Mouse (Mus musculus): ENCODE data around the gene Tfip11. TPM values are rescaled to one million over a fixed set of nuclear protein-coding genes. Genes with fewer than 3 reads are reported as not detected.
A peak's percentile ranks its signal among the peaks of the same experiment; 100 is the strongest.

The Tfip11 gene
- polyA plus RNA-seq, 1 experiment from 2014 or later: 33.7 TPM

- H3K36me3 ChIP-seq (ENCODE audit: control insufficient read depth, insufficient read depth, low read length): no peaks in the 10 kb centered on the region
- H3K9ac ChIP-seq (ENCODE audit: low read length): no peak overlapping the region
- H3K27ac ChIP-seq (ENCODE audit: low read depth, low read length): no peak overlapping the region
- no peak for DNase-seq (ENCODE audit: low spot score)
- H3K4me1 ChIP-seq (replicated peaks; ENCODE audit: control insufficient read depth, insufficient read depth, low read length): no peaks in the 10 kb centered on the region
- 79% methylated on average over 4 of the region's 4 CpGs for WGBS
- ATAC-seq (replicated peaks; ENCODE audit: low FRiP score): no peak
- no peaks in the 10 kb centered on the region for H3K9me3 ChIP-seq (ENCODE audit: control insufficient read depth, low read length)
- no peak overlapping the region for H3K4me2 ChIP-seq (ENCODE audit: low read depth, low read length, severe bottlenecking)
- H3K4me3 ChIP-seq (ENCODE audit: low read depth, low read length): no peak overlapping the region
- no peaks in the 10 kb centered on the region for H3K27me3 ChIP-seq (ENCODE audit: control insufficient read depth, insufficient read depth, low read length)
Observed at GRCm38 (mm10) chr5:112321376-112321775, 4.8 kb upstream of the Tfip11 start.

GRCm38 (mm10) chr5:112323246-112323645, 2.9 kb upstream of the Tfip11 start:
- Histone ChIP-seq H3K4me3 (ENCODE audit: low read depth, low read length) (no peak overlapping the region), H3K9ac (ENCODE audit: low read length) (no peak overlapping the region), H3K9me3 (ENCODE audit: control insufficient read depth, low read length) (no peaks in the 10 kb centered on the region), H3K4me2 (ENCODE audit: low read depth, low read length, severe bottlenecking) (no peak overlapping the region), H3K27me3 (ENCODE audit: control insufficient read depth, insufficient read depth, low read length) (no peaks in the 10 kb centered on the region), H3K27ac (ENCODE audit: low read depth, low read length) (no peak overlapping the region), H3K4me1 (replicated peaks; ENCODE audit: control insufficient read depth, insufficient read depth, low read length) (peaks cover 7% of the 10 kb centered on the region; the same call in 1 of the 2 replicates), H3K36me3 (ENCODE audit: control insufficient read depth, insufficient read depth, low read length) (no peaks in the 10 kb centered on the region)
- DNase-seq (ENCODE audit: low spot score): no peak
- WGBS: 91% methylated on average over 6 of the region's 6 CpGs
- ATAC-seq (replicated peaks; ENCODE audit: low FRiP score): no peak

DNA sequence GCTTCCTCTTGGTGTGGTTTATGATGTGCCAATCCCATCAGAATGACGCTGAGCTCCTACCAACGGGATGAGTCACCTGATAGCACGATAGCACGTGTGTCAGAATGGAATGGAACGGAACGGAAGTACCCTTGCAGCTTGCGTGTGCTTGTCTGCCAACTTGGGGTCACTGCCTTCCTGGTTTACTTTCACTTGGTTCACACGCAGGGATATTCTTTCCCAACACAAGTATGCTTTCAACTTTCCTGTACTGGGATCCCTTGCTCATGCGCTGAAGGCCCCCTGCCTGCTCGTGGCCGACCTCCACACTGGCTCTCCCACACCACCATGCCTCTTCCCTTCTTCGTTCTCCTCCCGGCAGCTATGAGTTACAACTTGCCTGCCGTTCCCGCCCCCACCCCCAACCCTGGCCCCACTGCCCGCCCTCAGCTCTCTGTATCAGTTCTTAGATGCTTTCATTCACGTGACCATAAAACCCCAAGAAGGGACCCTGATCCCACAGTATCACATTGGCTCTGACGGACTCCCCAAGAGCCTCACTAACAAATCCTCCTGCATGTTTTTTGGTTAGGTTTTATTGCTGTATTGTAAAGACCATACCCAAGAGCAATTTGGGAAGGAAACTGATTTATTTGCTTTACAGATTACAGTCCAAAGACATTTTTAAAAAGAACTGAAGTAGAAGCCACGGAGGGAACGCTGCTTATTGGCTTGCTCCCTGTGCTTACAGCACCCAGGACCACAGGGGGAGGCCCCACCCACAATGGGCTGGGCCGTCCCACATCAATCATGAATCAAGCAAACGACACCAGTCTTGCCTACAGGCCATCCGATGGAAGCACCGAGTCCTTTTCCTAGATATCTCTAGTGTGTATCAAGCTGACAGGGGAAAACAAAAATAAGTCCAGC, 1.3 kb upstream of the Tfip11 start:
- Histone ChIP-seq H3K9ac (ENCODE audit: low read length) (no peak overlapping the region), H3K4me1 (replicated peaks; ENCODE audit: control insufficient read depth, insufficient read depth, low read length) (peaks cover 7% of the 10 kb centered on the region; the same call in 1 of the 2 replicates), H3K4me3 (ENCODE audit: low read depth, low read length) (no peak overlapping the region), H3K27me3 (ENCODE audit: control insufficient read depth, insufficient read depth, low read length) (no peaks in the 10 kb centered on the region), H3K9me3 (ENCODE audit: control insufficient read depth, low read length) (no peaks in the 10 kb centered on the region), H3K4me2 (ENCODE audit: low read depth, low read length, severe bottlenecking) (0 out of 2 replicates have a peak overlapping the region, but pooled peaks have one; percentile 19), H3K27ac (ENCODE audit: low read depth, low read length) (no peak overlapping the region), H3K36me3 (ENCODE audit: control insufficient read depth, insufficient read depth, low read length) (no peaks in the 10 kb centered on the region)
- DNase-seq (ENCODE audit: low spot score) (no peak), ATAC-seq (replicated peaks; ENCODE audit: low FRiP score) (no peak; the same call in 1 of the 2 replicates)
- WGBS: 42% methylated on average over 24 of the region's 24 CpGs

DNA sequence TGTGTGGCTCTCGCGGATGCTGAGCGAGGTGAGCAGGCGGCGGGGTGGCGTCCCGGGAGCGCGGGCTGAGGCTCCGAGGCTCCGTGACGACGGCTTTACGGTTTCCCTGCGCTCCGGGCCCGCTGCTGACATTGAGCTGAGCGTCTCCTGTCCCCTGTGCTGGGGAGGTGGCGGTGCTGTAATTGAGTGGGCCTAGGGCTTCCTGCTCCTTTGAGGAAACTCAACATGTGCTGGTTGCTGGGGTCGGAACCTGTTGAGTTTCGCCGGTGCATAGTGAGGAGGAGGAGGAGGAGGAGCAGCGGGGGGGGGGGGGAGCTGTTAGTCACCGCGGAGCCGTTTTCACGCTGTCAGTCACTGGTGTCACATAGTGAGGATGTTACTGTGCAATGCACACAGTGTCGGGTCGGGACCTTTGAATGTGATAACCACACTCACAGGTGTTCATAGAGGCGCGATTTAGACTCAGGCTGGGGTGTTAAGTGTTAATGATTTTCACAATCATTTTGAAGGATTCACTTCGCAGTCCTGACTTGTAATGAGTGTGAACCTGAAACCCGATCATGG, 370 bp downstream of the Tfip11 start:
- Histone ChIP-seq H3K36me3 (ENCODE audit: control insufficient read depth, insufficient read depth, low read length) (peaks cover 5% of the 10 kb centered on the region; the same call in 1 of the 2 replicates), H3K4me2 (ENCODE audit: low read depth, low read length, severe bottlenecking) (peak overlapping the region; percentile 71), H3K9ac (ENCODE audit: low read length) (peak overlapping the region; percentile 77), H3K27ac (ENCODE audit: low read depth, low read length) (no peak overlapping the region), H3K4me3 (ENCODE audit: low read depth, low read length) (peak overlapping the region; percentile 98), H3K27me3 (ENCODE audit: control insufficient read depth, insufficient read depth, low read length) (no peaks in the 10 kb centered on the region), H3K4me1 (replicated peaks; ENCODE audit: control insufficient read depth, insufficient read depth, low read length) (peaks cover 7% of the 10 kb centered on the region; the same call in 1 of the 2 replicates), H3K9me3 (ENCODE audit: control insufficient read depth, low read length) (no peaks in the 10 kb centered on the region)
- 2% methylated on average over 32 of the region's 33 CpGs for WGBS
- ATAC-seq (replicated peaks; ENCODE audit: low FRiP score): peak; percentile 39; the same call in 1 of the 2 replicates
- DNase-seq (ENCODE audit: low spot score): no peak

DNA sequence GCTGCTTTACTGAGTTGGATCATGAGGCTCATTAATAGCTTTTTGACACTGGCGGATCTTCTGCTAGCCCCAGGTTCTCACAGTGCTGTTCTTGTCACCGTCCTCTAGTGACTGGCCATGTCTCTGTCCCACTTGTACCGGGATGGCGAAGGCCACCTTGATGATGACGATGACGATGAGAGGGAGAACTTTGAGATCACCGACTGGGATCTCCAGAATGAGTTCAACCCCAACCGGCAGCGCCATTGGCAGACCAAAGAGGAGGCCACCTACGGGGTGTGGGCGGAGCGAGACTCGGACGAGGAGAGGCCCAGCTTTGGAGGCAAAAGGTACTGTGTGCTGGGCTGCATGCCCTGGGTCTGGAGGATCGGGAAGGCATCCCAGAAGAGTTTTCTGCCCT, 1.7 kb downstream of the Tfip11 start:
- DNase-seq (ENCODE audit: low spot score): no peak
- Histone ChIP-seq H3K36me3 (ENCODE audit: control insufficient read depth, insufficient read depth, low read length) (peaks cover 17% of the 10 kb centered on the region), H3K9me3 (ENCODE audit: control insufficient read depth, low read length) (no peaks in the 10 kb centered on the region), H3K4me2 (ENCODE audit: low read depth, low read length, severe bottlenecking) (no peak overlapping the region), H3K4me3 (ENCODE audit: low read depth, low read length) (no peak overlapping the region), H3K4me1 (replicated peaks; ENCODE audit: control insufficient read depth, insufficient read depth, low read length) (peaks cover 7% of the 10 kb centered on the region; the same call in 1 of the 2 replicates), H3K9ac (ENCODE audit: low read length) (no peak overlapping the region), H3K27me3 (ENCODE audit: control insufficient read depth, insufficient read depth, low read length) (no peaks in the 10 kb centered on the region), H3K27ac (ENCODE audit: low read depth, low read length) (no peak overlapping the region)
- no peak for ATAC-seq (replicated peaks; ENCODE audit: low FRiP score)
- 93% methylated on average over 15 of the region's 15 CpGs for whole genome bisulfite sequencing

DNA sequence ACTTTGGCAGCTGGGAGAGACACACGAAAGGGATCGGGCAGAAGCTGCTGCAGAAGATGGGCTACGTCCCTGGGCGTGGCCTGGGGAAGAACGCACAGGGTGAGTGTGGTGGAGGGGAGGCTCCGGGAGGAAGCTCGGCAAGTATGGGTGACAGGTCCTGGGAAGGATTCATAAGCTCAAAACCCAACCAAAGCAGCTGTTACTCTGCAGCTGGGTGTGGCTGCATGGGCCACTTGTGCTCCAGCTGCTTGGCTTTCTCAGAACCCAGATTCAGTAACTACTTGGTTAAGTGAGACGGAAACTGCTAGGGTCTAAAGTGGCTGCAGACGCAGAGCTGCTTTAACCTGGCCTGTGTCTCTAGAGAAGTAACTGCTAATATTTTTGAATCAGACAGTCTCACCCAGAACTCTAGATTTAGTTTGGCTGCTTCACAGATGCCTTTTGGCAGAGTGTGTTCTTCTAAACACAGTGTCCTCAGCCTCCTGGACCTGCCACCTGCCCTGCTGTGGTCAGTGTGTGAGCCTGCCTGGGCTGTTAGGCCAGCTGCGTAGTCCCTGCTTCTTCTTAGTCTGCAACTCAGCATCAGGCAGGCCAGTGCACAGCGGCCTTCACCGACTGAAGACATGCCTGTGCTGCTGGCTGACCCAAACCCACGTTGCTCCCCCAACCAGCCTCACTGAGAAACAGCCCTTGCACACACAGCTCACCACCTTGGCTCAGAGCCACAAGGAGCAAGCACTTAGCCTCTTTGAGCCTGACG, 3.8 kb downstream of the Tfip11 start:
- DNase-seq (ENCODE audit: low spot score): no peak
- no peak overlapping the region for H3K4me3 ChIP-seq (ENCODE audit: low read depth, low read length)
- 90% methylated on average over 14 of the region's 14 CpGs for WGBS
- H3K4me2 ChIP-seq (ENCODE audit: low read depth, low read length, severe bottlenecking): no peak overlapping the region
- H3K9ac ChIP-seq (ENCODE audit: low read length): no peak overlapping the region
- ATAC-seq (replicated peaks; ENCODE audit: low FRiP score): no peak
- H3K9me3 ChIP-seq (ENCODE audit: control insufficient read depth, low read length): no peaks in the 10 kb centered on the region
- peaks cover 26% of the 10 kb centered on the region for H3K36me3 ChIP-seq (ENCODE audit: control insufficient read depth, insufficient read depth, low read length)
- H3K27me3 ChIP-seq (ENCODE audit: control insufficient read depth, insufficient read depth, low read length): no peaks in the 10 kb centered on the region
- H3K4me1 ChIP-seq (replicated peaks; ENCODE audit: control insufficient read depth, insufficient read depth, low read length): peaks cover 7% of the 10 kb centered on the region; the same call in 1 of the 2 replicates
- H3K27ac ChIP-seq (ENCODE audit: low read depth, low read length): no peak overlapping the region

DNA sequence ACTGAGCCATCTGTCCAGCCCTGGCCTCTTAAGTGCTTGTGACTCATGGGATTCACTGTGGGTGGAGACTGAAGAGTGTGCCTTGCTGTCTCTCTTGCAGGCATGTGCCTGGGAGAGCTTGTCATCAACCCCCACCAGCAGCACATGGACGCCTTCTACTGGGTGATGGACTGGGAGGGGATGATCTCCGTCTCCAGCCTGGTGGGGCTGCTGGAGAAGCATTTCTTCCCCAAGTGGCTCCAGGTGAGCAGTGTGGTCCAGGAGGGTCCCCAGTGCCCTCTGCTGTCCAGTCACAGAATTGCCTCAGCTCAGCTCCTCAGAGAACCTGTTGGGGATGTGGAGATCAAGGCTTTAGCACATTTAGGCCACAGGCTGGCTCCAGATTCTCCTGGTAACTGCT, 9.3 kb downstream of the Tfip11 start:
- ATAC-seq (replicated peaks; ENCODE audit: low FRiP score): no peak
- Histone ChIP-seq H3K4me2 (ENCODE audit: low read depth, low read length, severe bottlenecking) (no peak overlapping the region), H3K27ac (ENCODE audit: low read depth, low read length) (no peak overlapping the region), H3K4me3 (ENCODE audit: low read depth, low read length) (no peak overlapping the region), H3K4me1 (replicated peaks; ENCODE audit: control insufficient read depth, insufficient read depth, low read length) (no peaks in the 10 kb centered on the region), H3K27me3 (ENCODE audit: control insufficient read depth, insufficient read depth, low read length) (no peaks in the 10 kb centered on the region), H3K9ac (ENCODE audit: low read length) (no peak overlapping the region), H3K36me3 (ENCODE audit: control insufficient read depth, insufficient read depth, low read length) (peaks cover 49% of the 10 kb centered on the region), H3K9me3 (ENCODE audit: control insufficient read depth, low read length) (no peaks in the 10 kb centered on the region)
- peak; percentile 72 for DNase-seq (ENCODE audit: low spot score)
- 12% methylated on average over 2 of the region's 2 CpGs for WGBS

- H3K27ac ChIP-seq (ENCODE audit: low read depth, low read length): no peak overlapping the region
- no peak overlapping the region for H3K9ac ChIP-seq (ENCODE audit: low read length)
- no peaks in the 10 kb centered on the region for H3K27me3 ChIP-seq (ENCODE audit: control insufficient read depth, insufficient read depth, low read length)
- ATAC-seq (replicated peaks; ENCODE audit: low FRiP score) (no peak), DNase-seq (ENCODE audit: low spot score) (no peak)
- 95% methylated on average over 22 of the region's 22 CpGs for WGBS
- peaks cover 3% of the 10 kb centered on the region; the same call in 1 of the 2 replicates for H3K4me1 ChIP-seq (replicated peaks; ENCODE audit: control insufficient read depth, insufficient read depth, low read length)
- no peak overlapping the region for H3K4me2 ChIP-seq (ENCODE audit: low read depth, low read length, severe bottlenecking)
- H3K4me3 ChIP-seq (ENCODE audit: low read depth, low read length): no peak overlapping the region
- peaks cover 41% of the 10 kb centered on the region for H3K36me3 ChIP-seq (ENCODE audit: control insufficient read depth, insufficient read depth, low read length)
- H3K9me3 ChIP-seq (ENCODE audit: control insufficient read depth, low read length): no peaks in the 10 kb centered on the region
Observed at GRCm38 (mm10) chr5:112337004-112337403, 10.8 kb downstream of the Tfip11 start.
